Mouse (Mus musculus) right cerebral cortex, postnatal 4 days (tissue): Measurements from ENCODE around the gene Tmem268.

Experiments used
- DNase-seq: peaks from one replicate; pipeline ENCODE4 v3.0.0-alpha.2; 2022

Tmem268 gene

GRCm38 (mm10) chr4:63558407-63559081 is at the start of gene Tmem268:
Gene Tmem268, plus strand, starts transcription at chr4:63558781.
- DNase-seq, result peak; percentile 71

- no peak for DNase-seq
Observed at GRCm38 (mm10) chr4:63512921-63513320, 45.7 kb upstream of the Tmem268 start.

DNA sequence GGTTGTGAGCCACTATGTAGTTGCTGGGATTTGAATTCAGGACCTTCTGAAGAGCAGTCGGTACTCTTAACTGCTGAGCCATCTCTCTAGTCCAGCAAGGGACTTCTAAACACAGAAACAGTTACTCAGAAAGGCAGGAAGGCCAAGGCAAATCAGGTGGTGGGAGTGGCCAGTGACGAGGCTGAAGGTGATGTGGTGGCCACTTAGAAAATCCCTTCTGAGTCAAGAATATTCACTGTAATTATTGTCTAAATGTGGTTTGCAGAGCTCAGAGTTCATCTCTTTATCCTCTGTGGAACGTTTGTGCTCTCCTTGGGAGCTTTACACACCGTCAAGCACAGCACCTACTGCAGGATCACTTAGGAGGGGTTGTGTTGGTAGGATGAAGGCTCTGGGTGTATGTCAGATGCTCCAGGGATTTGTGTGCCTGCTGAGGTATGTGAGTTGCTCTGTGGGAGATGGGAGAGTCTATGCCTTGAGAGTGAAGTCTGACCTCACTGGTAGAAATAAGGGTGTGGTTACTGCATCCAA is 44.1 kb upstream of the Tmem268 start:
- DNase-seq, result no peak

GRCm38 (mm10) chr4:63515021-63515420 is 43.6 kb upstream of the Tmem268 start:
- no peak for DNase-seq

DNA sequence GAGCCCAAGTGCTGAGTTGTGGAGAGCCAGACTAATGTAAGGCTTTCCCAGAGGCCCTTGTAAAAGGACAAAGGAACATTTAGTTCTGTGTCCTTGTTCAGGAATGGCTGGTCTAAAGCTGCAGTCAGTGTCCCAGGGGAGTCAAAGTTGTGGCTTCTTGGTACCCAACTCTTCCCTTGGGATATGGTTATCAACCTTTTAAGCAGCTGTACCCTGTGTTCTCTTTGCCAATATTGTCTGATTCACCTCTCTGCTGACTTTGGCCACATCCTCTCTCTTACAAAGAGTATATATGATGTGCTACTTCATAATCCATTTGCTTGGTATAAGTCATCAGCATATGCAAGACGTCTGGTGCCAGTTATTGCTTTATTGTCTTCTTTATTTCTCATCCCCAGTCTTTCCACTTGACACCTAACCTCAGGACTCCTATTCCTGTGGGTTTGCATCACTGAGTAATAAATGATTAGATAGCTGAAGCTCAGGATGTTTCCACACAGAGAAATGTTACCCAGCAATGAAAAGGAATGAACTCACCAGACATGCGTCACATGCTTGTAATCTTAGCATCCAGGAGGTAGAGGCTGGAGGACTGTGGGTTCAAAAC is 36.7 kb upstream of the Tmem268 start:
- DNase-seq, result no peak

DNA sequence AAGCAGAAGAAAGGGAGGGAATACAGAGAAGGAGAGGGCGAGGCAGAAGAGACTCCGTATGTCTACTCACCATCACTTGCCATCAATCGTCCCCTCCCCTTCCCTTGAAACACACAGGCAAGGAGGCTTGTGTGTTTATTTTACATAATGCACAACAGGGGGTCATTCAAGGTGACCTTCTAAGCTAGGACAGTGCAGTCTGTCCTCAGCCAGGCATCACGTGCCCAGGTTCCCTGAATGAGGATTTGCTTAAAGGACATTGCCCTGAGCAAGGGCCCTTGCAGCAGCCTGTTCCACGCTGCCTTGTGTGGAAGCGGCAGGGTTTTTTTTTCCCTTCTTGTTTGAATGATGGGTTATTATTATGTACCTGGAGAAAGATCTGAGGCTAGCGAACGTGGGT is 33.1 kb upstream of the Tmem268 start:
- DNase-seq, result no peak

- DNase-seq, result peak; percentile 19
Observed at GRCm38 (mm10) chr4:63528946-63529345, 29.6 kb upstream of the Tmem268 start.

DNA sequence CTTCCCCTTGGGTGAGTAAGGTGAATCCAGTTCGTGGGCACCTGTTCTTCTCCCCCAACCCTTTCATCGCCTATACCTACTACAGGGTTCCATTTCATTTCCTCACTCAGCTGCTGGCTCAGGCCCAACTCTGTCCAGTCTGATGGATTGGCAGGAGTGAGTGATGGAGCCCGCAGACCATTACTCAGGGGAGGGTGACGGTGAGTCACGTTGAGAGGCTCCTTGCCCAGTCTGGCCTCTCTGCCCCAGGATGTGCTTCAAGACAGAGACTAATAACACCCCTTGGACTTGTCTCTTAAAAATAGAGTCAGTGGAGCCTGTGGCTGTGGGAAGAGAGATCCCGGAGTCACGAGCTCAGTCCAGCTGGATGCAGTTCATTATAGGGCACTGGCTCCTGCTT is 28.2 kb upstream of the Tmem268 start:
- no peak for DNase-seq

DNA sequence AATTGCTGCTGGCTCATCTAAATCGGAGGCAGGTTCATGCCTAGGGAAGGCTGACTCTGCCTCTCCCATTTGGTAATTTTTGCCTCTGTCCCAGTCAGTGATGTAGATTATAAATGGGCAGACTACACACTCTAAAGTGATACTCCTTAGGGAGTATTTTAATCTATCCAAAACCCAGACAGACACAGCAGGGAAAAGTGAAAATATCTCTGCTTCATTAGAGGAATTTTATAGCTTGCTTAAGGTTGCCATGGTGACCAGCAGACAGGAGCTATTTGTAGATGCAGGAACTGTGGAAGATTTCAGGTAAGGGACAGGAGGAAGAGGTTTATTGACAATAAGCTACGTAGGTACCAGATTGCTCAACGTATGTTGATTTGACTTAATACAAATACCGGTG is 21.0 kb upstream of the Tmem268 start:
- DNase-seq, result no peak

DNA sequence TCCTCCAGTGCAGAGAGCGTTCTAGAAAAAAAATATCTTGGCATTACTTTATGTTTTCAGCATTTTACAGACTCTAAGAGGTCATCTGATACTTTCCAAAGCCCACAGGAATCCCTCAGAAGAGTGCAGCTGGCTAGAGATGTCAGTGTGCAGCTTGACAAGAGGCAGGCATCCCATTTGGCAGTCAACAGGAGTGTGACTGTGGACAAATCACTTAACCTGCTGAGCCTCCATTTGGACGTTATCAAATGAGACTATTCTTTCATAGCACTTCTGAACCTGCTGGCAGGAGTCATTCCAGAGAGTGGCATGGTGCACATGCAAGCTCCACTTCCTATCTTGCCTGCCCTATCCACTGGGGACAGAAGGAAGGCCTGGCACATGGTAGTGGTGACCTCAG is 16.4 kb upstream of the Tmem268 start:
- no peak for DNase-seq

DNA sequence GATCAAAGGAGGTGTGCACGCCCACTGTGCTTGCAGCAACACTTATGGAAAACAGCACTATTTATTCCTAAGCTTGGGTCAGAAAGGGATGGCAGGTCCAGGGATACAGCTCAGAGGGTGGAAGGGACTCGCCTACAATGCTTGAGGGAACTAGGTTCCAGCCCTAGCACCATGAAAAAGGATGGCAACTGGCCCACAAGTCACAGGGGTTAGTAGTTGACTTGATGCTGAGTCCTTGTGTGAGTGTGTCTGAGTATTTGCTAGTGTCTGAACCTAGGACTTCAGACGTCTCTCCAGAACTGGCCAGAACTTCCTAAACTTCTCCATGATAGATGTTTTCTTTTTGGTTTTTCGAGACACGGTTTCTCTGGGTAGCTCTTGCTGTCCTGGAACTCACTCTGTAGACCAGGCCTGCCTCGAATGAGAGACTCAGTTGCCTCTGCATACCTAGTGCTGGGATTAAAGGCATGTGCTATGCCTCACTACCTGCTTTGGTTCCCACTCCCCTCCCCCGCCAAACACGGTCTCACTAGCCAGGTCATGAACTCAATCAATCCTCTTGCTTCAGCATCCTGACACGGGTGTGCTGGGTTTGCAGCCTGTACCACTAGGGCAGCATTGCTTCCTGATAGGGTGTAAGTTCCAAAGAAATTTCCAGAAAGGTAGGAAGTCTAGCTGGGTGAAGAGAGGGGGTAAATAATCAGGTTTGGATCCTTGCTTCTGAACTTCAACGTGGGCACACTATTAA is 14.7 kb upstream of the Tmem268 start:
- DNase-seq, result peak; percentile 40

- peak; percentile 94 for DNase-seq
Observed at GRCm38 (mm10) chr4:63544494-63545230, 13.9 kb upstream of the Tmem268 start, which contains the start of gene Atp6v1g1. Gene Atp6v1g1, plus strand, starts transcription at chr4:63544772.

- no peak for DNase-seq
Observed at GRCm38 (mm10) chr4:63545231-63545958, 13.2 kb upstream of the Tmem268 start.

GRCm38 (mm10) chr4:63546441-63547055 is 12.0 kb upstream of the Tmem268 start:
- DNase-seq, result no peak

GRCm38 (mm10) chr4:63547799-63548198 is 10.8 kb upstream of the Tmem268 start:
- DNase-seq, result no peak

DNA sequence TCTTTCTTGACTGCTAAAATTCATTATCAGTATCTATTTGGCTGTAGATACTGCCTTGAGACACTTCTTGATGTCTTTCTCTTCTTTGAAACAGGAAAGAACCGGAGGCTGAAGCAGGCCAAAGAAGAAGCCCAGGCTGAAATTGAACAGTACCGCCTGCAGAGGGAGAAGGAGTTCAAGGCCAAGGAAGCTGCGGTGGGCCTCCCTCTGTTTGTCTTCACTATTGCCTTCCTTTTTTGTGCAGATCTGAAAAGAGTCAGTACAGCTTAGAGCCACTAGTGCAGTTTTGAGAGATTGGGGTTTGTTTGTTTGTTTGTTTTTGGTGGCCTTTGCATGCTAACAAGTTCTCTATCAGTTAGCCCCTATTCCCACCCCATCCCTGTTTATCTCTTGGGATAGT is 10.1 kb upstream of the Tmem268 start:
- DNase-seq, result no peak

GRCm38 (mm10) chr4:63550908-63551307 is 7.7 kb upstream of the Tmem268 start:
- no peak for DNase-seq

DNA sequence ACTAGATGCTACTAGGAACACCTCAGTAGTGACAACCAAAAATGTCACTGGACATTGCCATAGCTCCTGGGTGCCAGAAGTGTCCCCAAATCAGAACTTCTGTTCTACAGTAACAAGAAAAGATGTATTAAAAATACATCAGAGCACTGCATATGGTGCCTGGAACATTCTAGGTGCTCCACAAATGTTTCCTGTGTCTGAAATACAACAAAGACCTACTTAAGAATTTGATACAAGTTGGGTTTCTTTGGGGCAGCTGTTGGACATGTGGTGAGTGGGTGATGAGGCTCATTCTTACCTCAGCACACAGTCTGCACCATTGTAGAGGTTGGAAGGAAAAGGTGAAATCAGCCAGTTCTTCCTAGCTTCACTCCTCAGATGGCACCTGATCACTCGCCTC is 5.7 kb upstream of the Tmem268 start:
- no peak for DNase-seq

DNA sequence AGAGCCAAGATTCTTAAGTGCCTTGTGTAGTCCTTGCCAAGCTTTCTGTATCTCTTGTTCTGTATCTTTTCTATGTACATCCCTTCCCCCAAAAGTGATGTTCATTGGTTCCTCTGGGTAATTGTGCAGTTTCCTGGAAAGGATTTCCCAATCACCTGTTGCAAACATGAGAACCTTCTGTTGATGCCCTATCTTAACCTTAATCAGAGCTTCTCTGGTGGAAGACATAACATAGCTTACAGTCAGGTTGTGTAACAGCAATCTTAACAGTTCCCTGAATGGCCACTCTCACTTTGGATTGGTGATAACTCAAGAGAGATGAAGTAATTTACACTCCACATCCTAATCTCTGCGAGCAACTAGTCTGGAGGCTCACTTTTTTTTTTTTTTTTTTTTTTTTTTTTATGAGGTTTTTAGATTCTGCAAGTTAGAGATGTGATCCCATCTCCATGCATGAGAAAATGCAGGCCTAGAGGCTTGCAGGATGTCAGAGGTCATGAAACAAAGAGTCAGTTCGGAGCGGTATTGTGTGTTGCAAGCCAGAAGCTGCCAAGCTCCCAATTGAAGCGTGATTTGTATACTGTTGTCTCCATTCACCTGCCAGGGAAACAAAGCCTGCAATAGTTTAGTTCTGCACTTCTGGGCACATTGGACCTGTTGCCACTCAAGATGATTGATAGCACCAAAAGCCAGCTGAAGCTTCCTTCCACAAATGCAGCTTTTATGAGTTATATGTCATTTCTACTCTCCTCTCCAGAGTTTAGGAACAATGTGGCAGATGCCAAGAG is 4.6 kb upstream of the Tmem268 start:
- no peak for DNase-seq

- no peak for DNase-seq
Observed at GRCm38 (mm10) chr4:63554616-63555015, 4.0 kb upstream of the Tmem268 start.

DNA sequence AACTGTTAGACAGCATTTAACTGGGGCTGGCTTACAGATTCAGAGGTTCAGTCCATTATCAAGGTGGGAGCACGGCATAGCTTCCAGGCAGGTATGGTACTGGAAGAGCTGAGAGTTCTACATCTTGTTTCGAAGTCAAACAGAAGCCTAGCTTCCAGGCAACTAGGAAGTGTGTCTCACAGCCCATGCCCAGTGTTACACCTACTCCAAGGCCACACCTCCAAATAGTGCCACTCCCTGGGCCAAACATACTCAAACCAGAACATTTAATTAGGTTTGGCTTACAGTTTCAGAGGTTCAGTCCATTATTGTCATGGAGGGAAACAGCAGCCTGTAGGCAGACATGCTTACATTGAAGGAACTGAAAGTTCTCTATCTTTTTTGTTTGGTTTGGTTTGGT is 3.5 kb upstream of the Tmem268 start:
- no peak for DNase-seq
